Mouse (Mus musculus): ENCODE data around the gene Vwa3b. TPM values are rescaled to one million over a fixed set of nuclear protein-coding genes. Genes with fewer than 3 reads are reported as not detected.
A peak's percentile ranks its signal among the peaks of the same experiment; 100 is the strongest.

The Vwa3b gene
- total and polyA plus RNA-seq, 3 experiments = 0.35 to 0.49 TPM; not detected in 1

DNA sequence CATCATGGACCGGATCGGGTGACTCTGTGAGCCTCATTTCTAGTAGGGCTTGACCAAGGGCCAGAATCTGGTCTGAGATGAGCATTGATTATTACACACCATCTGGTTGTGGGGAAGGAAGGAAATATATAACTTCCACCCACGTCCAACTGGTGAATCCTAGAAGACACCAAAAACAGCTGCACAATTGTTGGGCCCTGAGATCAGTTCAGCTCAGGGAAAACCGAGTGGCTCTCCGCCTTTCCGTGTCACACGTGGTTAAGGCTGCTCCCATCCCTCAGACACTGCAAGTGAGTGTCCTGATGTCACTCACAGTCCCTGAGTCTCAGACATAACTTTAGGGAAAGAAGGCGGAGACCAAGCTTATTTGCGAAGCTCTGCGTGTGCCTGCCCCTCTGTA is 16.5 kb upstream of the Vwa3b start:
- DNase-seq = no peak

DNA sequence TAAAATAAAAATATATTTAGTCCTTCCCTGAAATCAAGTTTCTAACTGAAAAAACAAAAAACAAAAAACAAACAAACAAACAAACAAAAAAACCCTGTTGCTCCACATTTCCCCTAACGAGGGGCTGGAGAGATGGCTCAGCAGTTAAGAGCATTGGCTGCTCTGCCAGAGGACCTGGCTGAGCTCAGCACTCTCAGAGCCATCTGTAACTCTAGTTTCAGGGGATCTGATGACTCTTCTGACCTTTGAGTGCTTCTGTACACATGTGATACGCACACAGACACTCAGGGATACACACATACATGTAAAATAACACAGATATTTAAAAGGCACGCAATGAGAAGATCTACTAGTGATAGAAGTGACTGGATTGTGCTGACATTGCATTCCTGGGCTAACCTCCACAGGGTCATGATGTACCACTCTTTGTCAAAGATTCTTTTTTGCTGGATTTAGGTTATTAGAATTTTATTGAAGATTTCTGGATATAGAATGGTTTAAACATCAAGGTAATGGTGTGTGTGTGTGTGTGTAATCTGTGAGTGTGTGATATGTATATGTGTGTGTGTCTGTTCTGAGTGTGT is 14.7 kb upstream of the Vwa3b start:
- no peak for DNase-seq

DNA sequence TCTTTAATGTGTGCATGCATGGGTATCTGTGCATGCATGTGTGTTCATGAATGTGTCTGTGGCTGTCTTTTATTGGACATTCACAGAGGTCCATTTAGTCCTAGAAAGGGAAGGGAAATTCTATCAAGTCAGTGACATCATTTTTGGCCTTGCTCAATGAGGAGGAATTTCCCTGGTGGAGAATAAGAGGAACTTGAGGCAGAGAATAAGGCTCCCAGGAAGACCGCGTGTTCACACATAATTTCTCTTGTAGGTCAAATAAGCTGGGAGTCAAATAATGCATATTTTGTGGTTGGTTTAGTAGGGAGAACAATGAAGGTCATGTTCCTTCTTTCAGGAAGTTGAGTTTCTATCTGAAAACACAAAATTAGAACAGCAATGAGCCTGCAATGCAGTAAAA is 13.4 kb upstream of the Vwa3b start:
- no peak for DNase-seq

DNA sequence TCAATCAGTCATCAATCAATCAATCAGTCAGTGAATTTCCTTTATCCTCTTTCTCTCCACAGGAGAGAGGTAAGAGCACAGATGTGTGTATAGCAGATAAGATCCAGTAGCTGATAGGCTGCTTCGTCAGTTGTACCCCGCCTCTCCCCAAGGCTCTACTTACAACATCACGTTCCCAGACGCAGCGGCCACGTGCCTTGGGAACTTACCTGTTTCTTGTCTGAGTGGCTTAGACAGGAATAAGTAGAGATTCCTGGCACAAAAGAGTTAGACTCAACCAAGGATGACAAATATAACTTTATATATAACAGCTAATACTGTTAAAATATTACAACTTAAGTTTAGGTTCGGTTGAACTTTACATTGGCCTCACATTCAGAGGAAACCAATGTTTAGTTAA is 12.7 kb upstream of the Vwa3b start:
- no peak for DNase-seq

DNA sequence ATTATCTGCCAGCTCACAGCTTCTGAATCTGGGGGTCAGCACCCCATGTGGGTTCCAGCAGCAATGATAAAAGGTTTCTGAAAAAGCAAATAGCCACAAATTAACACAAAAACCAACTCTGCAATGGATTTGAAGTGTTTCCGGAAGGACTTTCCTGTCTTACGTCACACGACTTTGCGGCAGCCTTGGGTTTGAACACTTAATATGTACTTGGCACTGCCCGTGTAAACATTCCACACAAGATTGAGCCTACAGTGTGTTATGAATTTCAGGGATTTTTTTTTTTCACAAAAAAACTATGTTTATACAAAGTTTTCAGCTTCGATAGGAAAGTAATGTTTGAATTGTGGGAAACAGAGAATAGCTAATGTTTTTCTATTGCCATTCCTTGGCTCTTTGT is 7.4 kb upstream of the Vwa3b start:
- no peak for DNase-seq

DNA sequence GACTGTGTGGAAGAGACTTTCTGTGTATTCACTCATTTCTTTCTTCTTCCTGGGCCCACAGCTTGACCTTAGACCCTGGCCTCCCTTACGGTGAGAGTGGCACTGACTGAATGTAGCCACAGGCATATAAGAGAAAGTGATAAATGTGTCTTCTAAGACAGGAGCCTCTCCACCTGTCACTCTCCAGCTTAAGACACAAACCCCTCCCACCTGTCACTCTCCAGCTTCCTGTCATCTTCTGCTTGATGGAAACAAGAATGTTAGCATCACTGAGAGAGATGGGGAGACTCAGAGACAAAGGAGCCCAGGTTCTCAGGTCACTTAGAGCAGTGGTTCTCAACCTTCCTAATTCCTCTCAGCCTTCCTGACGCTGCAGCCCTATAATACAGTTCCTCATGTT is 3.7 kb upstream of the Vwa3b start:
- DNase-seq = no peak

DNA sequence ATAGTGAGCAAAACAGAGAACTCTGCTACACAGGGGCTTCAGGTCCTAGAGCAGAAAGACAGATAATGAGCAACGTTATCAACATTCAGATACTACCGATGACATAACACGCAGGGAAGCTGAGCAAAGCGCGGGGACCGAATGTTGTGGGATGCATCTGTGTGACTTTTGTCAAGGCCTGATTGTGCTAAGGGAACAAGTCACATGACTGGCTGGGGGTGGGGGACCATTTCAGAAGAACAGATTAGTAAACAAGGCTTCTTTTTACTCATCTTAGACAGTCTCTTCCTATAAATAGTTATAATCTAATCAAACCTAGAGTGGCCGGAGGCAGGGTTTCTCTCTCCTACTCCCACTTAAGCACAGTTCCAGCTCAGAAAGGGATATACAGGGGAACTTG is 1.7 kb upstream of the Vwa3b start:
- no peak for DNase-seq

DNA sequence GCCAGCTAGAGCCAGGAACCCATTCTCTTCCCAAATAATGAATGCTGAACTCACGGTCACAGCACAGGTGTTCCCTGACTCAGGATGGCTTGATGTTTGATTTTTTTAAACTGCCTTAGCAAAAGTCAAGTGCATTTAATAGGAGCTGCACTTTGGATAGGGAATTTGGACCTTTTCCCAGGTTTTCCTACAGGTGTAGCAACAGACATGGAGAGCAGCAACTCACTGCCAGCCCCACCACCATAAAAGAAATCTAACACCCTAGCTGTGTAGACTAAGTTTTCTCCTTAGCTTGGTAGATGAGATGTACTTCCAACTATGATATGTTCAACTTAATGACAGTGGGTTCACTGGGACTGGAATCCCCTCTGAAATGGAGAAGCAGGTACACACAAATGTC is 1.0 kb upstream of the Vwa3b start:
- DNase-seq = no peak

DNA sequence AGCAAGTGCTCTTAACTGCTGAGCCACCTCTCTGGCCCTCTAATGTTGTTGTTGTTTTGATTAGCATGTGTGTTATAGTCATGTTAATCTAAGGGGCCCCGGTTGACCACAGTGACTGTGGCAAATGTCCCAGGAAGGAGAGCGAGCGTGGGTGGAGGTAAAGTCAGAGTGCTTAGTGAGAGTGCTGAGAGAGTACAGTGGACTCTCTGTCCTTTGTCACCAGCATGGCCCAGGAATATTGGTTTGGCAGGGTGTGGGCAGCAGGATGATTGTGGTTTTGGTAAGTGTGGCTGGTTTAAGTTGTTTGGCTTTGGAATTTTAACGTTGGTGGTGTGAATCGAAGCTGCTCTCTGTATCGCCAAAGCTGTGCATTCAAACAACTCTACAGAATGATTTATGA is 470 bp downstream of the Vwa3b start:
- no peak for DNase-seq

DNA sequence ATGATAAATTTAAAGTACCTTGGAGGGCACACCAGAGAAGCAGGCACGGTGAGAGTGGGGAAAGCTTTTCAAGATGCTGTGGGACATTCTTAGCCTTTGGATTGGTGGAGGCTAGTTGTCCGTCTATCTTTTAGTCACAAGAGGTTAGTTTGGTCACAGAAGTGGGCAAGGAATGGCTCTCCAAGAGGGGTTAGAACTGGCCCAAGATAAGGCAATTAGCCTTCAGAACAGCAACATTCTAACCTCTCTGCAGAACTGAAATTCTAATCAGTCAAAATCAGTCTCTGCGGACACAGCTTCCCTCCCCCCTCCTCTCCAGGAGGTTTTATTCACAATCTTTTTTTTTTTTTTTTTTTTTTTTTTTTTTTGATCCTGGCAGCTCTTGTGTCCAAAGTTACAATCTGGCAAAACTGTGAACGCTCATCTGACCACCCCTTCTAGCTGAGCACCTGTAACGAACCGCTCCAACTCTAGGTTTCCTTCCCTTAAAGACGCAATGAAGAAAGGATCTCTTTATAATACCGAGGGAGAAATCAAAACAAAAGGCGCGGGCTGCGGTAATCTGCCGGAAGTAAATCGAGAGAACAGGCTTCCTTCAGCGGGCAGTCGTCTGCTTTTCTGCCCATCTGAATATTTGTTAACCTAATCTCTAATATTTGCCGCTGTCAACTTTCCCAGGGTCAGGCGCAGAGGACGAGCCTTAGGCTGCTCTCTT is 2.2 kb downstream of the Vwa3b start:
- DNase-seq = no peak

DNA sequence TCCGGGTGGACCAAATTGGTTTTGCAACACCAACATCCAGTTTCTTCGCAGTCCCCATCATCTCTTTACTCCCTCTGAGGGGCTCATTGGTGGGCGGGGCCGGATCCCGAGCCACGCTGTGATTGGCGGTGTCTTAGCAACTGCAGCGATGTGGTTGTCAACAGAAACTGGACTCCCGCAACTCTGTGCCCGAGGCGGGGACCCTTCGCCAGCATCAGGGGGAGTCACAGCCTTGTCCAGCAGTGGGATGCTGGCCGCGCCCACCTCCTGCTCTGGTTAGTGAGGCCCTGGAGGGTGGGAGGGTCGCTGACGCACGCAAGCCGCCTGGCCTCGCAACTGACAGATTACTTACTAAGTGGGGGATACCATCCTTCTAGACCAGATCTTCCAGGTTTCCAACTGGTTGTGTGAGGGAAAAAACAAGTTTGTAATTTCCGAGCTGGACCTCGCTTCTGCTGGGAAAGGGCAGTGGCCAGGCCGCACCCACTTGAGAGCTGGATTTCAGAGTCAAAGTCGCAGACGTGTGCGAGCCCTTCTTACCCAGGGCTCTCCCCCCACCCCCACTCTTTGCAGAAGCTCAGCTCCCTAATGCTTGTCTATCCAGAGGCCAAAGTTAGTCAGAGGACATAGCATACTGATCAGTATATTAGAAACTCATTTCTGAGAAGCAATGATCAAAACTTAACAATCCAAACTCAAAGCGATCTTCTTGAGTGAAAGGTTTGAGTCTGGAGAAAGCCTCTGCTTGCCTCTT is 2.9 kb downstream of the Vwa3b start:
- peak; percentile 70 for DNase-seq

DNA sequence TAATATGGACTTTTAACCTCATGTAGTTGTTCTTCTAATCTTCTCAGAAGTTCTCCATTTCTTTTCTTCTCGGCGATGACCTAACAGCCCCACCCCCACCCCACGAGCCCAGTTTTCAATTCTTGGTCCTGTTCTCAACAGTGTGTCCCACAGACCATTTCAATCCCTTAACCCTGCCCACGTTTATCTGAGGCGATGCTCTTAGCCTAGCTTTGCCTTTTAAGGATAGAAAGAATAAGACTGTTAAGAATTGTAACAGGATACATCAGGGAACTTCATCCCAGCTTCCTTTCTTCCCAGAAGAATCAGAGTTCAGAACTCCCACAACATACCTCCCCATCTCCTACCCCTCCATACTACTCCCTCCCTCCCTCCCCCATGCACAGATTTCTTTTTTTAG is 3.5 kb downstream of the Vwa3b start:
- DNase-seq = no peak

DNA sequence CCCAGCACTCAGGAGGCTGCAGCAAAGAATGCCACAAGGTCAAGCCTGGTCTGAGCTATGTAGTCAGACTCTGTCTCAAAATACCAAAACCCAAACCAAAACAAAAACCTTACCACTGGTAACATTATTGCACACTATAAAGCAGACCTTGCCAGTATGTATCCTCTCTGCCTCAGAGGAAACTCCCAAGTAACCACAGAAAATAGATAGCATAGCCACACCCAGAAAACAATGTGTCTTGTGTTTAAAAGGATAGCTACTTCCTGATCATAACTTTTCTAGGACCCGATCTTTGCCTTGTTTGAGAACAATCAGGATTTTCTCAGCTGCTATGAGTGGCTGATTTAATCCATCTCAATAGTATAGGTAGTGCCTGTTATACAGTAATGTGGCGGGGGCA is 4.3 kb downstream of the Vwa3b start:
- no peak for DNase-seq

DNA sequence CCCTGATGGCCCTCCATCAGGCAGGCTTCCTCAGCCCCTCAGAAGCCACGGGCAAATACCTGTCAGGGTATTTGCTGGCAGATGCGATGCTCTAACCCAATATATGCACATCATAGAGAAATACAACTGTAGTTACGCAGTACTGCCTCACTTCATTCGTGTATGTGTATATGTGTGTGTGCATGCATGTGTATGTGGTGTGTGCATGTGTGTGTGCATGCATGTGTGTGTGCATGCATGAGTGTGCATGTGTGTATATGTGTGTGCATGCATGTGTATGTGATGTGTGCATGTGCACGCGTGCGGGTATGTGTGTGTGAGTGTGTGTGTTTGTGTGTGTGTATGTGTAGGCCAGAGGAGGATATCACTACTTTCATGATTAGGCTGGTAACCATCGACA is 9.5 kb downstream of the Vwa3b start:
- no peak for DNase-seq

DNA sequence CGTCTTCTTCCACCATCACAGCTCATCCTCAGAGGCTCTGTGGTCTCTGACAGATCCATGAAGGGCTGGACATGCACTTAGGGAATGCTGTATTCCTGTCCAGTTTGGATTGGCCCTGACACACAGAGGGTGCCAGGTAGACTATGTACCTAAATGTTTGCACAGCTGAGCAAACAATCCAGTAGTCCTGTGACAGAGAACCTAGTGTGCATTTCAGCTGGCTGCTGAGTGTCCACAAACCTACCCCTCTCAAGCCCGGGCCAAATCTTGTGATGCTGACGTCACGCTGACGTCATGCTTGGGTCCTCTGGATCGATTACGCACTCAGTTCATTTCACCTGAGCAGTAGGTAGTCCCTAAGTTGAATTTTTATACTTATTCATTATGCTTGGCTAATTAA is 14.7 kb downstream of the Vwa3b start:
- no peak for DNase-seq

DNA sequence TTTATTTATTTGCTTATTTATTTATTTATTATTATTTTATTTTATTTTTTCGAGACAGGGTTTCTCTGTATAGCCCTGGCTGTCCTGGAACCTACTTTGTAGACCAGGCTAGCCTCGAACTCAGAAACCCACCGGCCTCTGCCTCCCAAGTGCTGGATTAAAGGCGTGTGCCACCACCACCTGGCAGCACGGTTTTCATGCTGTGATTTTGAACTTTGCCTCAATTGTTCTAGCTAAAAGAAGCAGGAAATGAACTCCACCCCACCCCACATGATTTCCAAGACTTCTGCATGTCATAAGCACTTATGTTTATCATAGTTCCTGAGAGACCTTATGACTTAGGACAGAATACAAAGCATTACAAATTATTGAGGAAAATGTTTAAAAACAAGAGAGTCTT is 15.5 kb downstream of the Vwa3b start:
- no peak for DNase-seq

DNA sequence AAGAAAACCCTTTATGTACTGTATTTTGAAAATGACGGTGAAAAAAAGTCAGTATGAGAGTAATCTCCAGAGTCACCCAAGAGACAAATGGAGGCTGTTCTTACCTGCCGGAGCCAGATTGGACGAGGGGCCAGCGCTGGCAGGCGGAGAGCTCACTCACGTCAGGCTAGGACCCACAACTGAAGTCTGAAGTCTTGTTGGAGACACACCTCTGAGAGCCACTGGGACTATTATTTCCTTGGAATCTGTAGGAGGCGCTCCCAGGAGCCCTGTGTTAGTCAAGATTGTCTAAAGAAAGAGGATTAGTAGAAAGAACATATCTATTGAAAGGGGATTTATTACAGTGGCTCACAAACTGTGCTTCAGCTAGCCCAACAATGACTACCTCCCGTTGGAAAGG is 16.4 kb downstream of the Vwa3b start:
- no peak for DNase-seq

DNA sequence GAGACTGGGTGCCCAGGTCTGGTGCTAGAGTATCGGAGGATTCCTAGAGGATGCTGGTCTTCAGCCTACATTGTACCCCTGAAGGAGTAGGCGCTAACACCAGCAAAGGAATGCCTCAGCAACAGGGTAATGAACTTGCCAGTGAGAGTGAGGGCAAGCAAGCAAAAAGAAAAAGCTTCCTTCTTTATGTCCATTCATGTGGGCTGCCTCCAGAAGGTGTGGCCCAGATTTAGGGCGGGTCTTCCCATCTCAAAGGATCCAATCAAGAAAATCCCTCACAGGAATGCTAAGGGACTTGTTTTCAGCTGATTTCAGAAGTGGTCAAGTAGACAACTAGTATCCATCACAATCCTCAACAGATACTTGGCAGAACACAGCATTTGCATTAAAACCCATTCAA is 16.8 kb downstream of the Vwa3b start:
- no peak for DNase-seq

DNA sequence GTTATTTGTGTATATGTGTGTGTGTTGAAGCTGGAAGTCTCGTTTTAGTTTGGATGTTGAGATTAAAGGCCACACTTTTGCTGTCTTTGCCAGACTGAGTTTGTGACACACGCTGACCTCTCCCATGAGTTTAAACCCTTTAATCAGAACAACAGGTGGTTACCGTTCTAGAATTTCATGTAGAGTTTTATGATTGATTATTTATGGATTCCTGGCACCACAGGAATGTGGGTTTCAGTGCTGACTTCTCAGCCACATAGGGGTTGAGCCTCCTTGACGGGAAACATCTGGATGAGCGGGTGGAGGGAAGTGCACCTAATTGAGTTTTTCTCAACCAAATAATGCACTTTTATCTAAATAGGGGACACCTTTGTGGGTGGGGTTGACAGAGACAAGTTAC is 19.1 kb downstream of the Vwa3b start:
- no peak for DNase-seq

DNA sequence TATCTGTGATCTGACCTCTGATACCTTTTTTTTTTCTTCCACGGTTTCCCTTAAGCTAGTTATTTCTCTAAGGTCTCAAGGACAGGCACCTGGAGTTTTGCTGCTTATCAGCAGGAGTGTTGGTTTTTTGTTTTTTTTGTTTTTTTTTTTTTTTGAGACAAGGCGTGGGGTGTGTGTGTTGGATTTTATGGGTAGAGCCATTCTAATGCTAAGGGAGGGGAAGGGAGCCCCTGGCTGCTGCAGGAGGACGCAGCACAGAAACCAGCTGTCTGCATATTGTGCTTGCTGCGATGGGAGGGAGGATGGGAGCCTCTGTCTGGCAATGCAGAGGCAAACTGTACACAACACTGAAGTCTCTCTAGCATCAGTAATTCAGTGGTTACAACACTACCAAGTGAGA is 22.8 kb downstream of the Vwa3b start:
- no peak for DNase-seq

DNA sequence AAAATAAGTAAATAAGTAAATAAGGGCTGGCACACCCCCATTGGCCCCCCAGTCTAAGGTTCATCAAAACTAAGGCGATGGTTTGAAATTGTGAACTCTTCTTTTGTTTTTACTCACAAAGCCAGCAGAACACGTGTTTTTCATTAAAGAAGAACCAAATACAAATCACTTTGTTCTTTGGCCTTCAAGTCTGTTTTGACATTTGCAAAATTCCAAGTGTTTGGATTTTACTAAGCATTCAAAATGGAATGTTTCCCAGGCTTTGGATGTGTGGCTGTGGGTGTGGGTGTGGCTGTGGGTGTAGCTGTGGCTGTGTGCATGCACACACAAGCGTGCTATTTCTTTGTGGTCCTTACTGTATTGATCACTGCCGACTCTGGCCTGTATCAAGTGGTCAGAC is 27.3 kb downstream of the Vwa3b start:
- peak; percentile 6 for DNase-seq

DNA sequence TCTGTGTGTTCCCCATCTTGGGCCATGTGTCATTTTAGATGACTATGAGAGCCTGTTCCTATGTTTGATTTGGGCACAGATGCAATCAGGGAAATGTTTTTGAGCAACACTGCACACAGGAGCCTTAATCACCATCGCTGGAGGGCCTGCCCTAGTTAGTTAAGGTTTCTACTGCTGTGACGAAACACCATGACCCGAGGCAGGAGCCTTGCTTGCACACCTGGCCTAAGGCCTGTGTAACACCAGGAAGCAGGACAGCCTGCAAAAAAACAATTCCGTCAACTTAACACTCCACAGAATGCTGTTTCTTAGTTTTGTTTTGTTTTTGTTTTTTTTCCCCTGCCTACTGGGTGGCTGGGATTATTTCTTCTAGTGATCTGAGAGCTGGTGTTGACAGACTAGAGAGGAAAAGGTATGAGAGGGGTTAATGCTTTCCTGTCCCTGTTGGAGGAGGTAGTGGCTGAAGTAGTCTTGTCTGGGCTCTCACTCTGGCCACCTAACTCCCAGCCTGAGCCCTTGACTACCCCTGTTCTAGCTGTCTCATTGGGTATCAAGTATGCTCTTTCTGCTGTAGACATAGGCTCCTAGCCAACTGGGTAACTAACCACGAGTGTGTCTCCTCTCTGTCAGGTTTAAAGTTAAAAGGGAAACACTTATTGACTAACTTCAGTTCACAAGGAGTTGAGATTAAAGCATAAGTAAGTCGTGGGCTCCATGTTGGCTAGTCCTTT is 30.6 kb downstream of the Vwa3b start:
- DNase-seq = no peak

DNA sequence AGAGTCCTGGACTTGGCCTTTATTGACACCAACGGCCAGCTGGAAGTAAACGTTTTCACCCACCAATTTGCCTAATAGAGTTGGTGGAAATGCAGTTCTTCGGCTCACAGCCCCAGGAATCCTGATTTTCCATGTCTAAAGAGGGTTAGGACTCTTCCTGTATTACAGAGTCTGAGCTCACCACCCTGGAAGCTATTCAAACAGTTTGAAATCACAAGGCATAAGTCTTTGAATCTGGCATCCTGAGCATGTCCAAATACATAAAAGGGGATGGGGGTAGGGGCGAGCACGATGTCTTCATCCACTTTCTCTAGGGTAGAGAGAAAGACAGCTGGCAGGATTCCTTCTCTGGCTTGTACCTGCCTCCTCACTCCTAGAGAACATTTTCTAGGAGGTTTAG is 34.5 kb downstream of the Vwa3b start:
- no peak for DNase-seq
